In the genomic region with DNA sequence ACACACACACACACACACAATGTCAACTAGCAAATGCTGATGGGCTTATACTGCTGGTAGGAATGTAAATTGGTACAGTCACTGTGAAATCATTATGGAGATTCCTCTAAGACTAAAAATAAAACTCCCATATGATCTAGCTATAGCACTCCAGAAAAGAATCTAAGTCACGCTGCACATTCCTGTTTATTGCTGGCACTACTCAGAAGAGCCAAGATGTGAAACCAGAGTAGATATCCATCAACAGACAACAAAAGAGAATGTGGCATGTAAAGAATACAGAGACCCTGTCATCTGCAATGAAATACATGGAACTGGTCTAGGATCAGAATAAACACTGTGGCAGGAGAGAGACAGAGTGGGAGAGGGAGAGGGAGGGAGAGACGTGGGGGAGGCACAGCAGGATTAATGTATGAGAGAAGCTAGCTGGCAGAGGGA, we compare ENCODE assay signal across 15 mouse cellular contexts.
DNase-seq lines count a peak whose midpoint lies in the region; ATAC-seq and TF ChIP-seq lines count a peak whose summit lies in the region.
"Had no signal": no experiment of that assay in that cellular context is flagged by ENCODE, and none has a peak within 500 bp of the region (broad histone marks: within the 10 kb centered on the region; RNA-seq: fewer than 3 reads in every experiment).

No protein-coding gene starts in this region.

- peak overlapping the region; percentile 39 for H3K27ac ChIP-seq in heart, adult 2 months
- H3K27ac ChIP-seq in kidney, postnatal 0 days, result no peak overlapping the region
- H3K27ac ChIP-seq in left cerebral cortex, adult 2 months, result peak overlapping the region; percentile 50; the same call in 1 of the 2 replicates
- H3K27ac ChIP-seq: forebrain, embryonic 10.5 days; hindbrain, embryonic 12.5 days had no signal

- intact Hi-C loops in heart, adult 2 months (cut with DNase I), result loop anchor here (2.0 to 10.0 kb wide), 2 partner anchors 299 to 443 kb away; partner anchors contain the start of gene Nrp1
- intact Hi-C loops in heart, postnatal 14 days (cut with DNase I), result loop anchor here (5.0 kb wide), 1 partner anchor 442 kb away; the partner anchor contains the start of gene Nrp1
- intact Hi-C loops in left cerebral cortex, adult 2 months (cut with DNase I), result loop anchor here (2.0 to 10.0 kb wide), 3 partner anchors 209 to 442 kb away; partner anchors contain the start of gene Nrp1

- no peak; the same call in 1 of the 2 replicates for ATAC-seq in kidney, postnatal 0 days (replicated peaks; ENCODE audit: low FRiP score, low read depth)
- ATAC-seq in erythroid progenitor cell, adult 5-6 weeks (replicated peaks; ENCODE audit: low FRiP score, poor library complexity, severe bottlenecking), result no peak

- no peaks in the 10 kb centered on the region for H3K27me3 ChIP-seq in heart, adult 2 months (ENCODE audit: control insufficient read depth, insufficient read depth, low read length)
- H3K27me3 ChIP-seq in kidney, postnatal 0 days (ENCODE audit: insufficient read depth, low read length), result no peaks in the 10 kb centered on the region
- H3K27me3 ChIP-seq: hindbrain, embryonic 12.5 days; megakaryocyte, embryonic 14.5 days had no signal

- no peak overlapping the region for H3K4me2 ChIP-seq in kidney, postnatal 0 days (ENCODE audit: low read length)
- H3K4me2 ChIP-seq: hindbrain, embryonic 12.5 days; liver, embryonic 11.5 days had no signal

- no peak for TF ChIP-seq EP300 in heart, adult 2 months (IDR thresholded peaks at IDR 0.05; ENCODE audit: insufficient read depth, low read depth, low read length)

- no peaks in the 10 kb centered on the region for H3K9me3 ChIP-seq in kidney, postnatal 0 days (replicated peaks; ENCODE audit: low read length)
- H3K9me3 ChIP-seq: forebrain, embryonic 10.5 days; hindbrain, embryonic 12.5 days; megakaryocyte, embryonic 14.5 days had no signal

- peaks cover 4% of the 10 kb centered on the region for H3K36me3 ChIP-seq in heart, adult 2 months (ENCODE audit: control insufficient read depth, insufficient read depth, low read length)
- H3K36me3 ChIP-seq in kidney, postnatal 0 days (ENCODE audit: insufficient read depth, low read length), result no peaks in the 10 kb centered on the region
- H3K36me3 ChIP-seq: forebrain, embryonic 10.5 days; hindbrain, embryonic 12.5 days had no signal

- peaks cover 4% of the 10 kb centered on the region for H3K4me1 ChIP-seq in heart, adult 2 months (ENCODE audit: control insufficient read depth, insufficient read depth, low read length)
- H3K4me1 ChIP-seq in kidney, postnatal 0 days (replicated peaks; ENCODE audit: insufficient read depth, low read length), result no peaks in the 10 kb centered on the region
- H3K4me1 ChIP-seq: forebrain, embryonic 10.5 days; hindbrain, embryonic 12.5 days; megakaryocyte, embryonic 14.5 days had no signal

- TF ChIP-seq CTCF in heart, adult 2 months (IDR thresholded peaks at IDR 0.05), result no peak
- TF ChIP-seq CTCF in kidney, postnatal 0 days (IDR thresholded peaks at IDR 0.05; ENCODE audit: low read depth), result 0 out of 2 replicates have a peak, but pooled peaks have one; percentile 18
- no peak for TF ChIP-seq CTCF in brain, embryonic 14.5 days (IDR thresholded peaks at IDR 0.05; ENCODE audit: borderline replicate concordance, extremely low read depth, insufficient read depth, insufficient read length)
- no peak for TF ChIP-seq CTCF in left cerebral cortex, adult 2 months (IDR thresholded peaks at IDR 0.05)

- no peak for TF ChIP-seq POLR2A in heart, adult 2 months (IDR thresholded peaks at IDR 0.05; ENCODE audit: insufficient read depth, low read depth, low read length)
- no peak for TF ChIP-seq POLR2A in brain, embryonic 14.5 days (IDR thresholded peaks at IDR 0.05; ENCODE audit: borderline replicate concordance, extremely low read depth, insufficient read depth, insufficient read length, poor library complexity, severe bottlenecking)

- H3K79me2 ChIP-seq in heart, adult 2 months (replicated peaks; ENCODE audit: control insufficient read depth, insufficient read depth, low read length), result no peaks in the 10 kb centered on the region

- no peak overlapping the region for H3K4me3 ChIP-seq in heart, adult 2 months
- no peak overlapping the region for H3K4me3 ChIP-seq in kidney, postnatal 0 days (replicated peaks; ENCODE audit: low read depth, low read length)
- no peak overlapping the region for H3K4me3 ChIP-seq in left cerebral cortex, adult 2 months
- H3K4me3 ChIP-seq: forebrain, embryonic 10.5 days; hindbrain, embryonic 12.5 days; megakaryocyte, embryonic 14.5 days had no signal

- DNase-seq in heart, adult 2 months, result no peak
- no peak for DNase-seq in heart, postnatal 14 days
- DNase-seq in kidney, postnatal 0 days (ENCODE audit: low spot score), result peak; percentile 68
- no peak for DNase-seq in kidney, postnatal 36 days
- DNase-seq in brain, embryonic 14.5 days (ENCODE audit: low read depth), result peak; percentile 18
- no peak for DNase-seq in left cerebral cortex, adult 2 months (ENCODE audit: extremely low spot score in 1 of 2, low spot score in 2 of 2)
- no peak for DNase-seq in cerebellum, postnatal 4 days (ENCODE audit: low spot score in 2 of 2)
- DNase-seq: adrenal gland, postnatal 36 days; cerebellum, adult 9-10 months; retina, postnatal 1 day had no signal

- no peak overlapping the region for H3K9ac ChIP-seq in heart, adult 2 months (ENCODE audit: low read depth, low read length)
- H3K9ac ChIP-seq in kidney, postnatal 0 days (ENCODE audit: low read depth, low read length), result no peak overlapping the region
- H3K9ac ChIP-seq: hindbrain, embryonic 12.5 days had no signal

- 60% methylated on average over 2 of the region's 2 CpGs for WGBS in heart, adult 2 months
- 15% methylated on average over 2 of the region's 2 CpGs for WGBS in kidney, postnatal 0 days

Comparison
In these comparisons a context has a peak if more than half of its experiments do, and no peak if none do; other contexts are left out.
1. DNase-seq: peak in kidney, postnatal 0 days (single experiment) and brain, embryonic 14.5 days (single experiment); none in heart, adult 2 months (0 of 2), heart, postnatal 14 days (0 of 2), kidney, postnatal 36 days (0 of 2), left cerebral cortex, adult 2 months (0 of 2) and cerebellum, postnatal 4 days (0 of 2).